Mouse (Mus musculus) cerebellum, adult 2 months (tissue): ENCODE results near the gene Cdc37l1.

Experiments
- CTCF ChIP-seq: fragments of 200-500 bp; IDR thresholded peaks from 2 replicates; pipeline ENCODE4 v1.5.1; 2011; ENCODE audit warnings: low read depth, mild to moderate bottlenecking, control low read depth, low read length, moderate library complexity, borderline replicate concordance; ENCODE audit not compliant: insufficient read depth
- POLR2A ChIP-seq: fragments of 200-500 bp; IDR thresholded peaks from 2 replicates; pipeline ENCODE4 v1.6.1; 2011; ENCODE audit warnings: low read length, control low read depth, borderline replicate concordance; ENCODE audit not compliant: insufficient read depth

DNA sequence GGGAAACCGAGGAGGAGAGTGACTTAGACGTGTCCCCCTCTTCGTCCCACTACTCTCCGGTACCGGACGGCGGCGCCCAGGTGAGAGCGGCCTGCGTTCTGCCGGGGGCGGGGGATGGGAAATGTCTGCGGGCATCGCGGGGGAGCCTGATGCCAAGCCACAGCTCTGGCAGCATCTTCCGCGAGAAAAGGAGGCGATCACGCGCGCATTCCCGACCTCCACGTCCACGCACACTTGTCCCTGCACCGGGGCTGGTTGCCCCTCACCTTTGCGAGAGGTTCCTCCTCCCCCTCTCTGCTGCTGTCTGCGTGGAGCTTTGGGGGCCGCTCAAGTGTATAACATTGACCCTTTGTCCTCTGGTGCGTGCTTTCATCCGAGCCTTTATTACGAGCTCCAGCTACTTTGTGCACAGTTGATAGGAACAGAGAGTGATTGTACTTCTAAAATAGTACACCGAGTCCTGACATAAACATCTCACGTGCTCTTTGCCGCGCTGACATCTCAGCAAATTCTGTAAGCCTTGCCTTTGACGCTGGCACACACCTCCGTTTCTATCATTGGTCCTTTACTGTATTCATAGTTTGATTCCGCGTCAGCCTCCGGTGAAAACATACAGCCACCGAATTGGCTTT lies 554 bp downstream of the Cdc37l1 start:
- TF ChIP-seq CTCF (no peak), POLR2A (no peak)
